Mouse (Mus musculus) liver, postnatal 0 days (tissue): ENCODE results near the gene 1700023F06Rik. TPM values are rescaled to one million over a fixed set of nuclear protein-coding genes. Genes with fewer than 3 reads are reported as not detected.

Experiments
- ATAC-seq: fragments of 200-750 bp; cut with Nextera tagmentation; 2 replicates; pipeline ENCODE4 v1.8.0; 2017; ENCODE audit warnings: mild to moderate bottlenecking, moderate library complexity
- DNase-seq: peaks from one replicate; pipeline ENCODE4 v3.0.0-alpha.2; 2016
- H3K27ac ChIP-seq: fragments of 300-500 bp; sonication (generic); 2 replicates; pipeline ENCODE4 v1.5.1; 2014; ENCODE audit warnings: antibody characterized with exemption, moderate library complexity, mild to moderate bottlenecking, low read depth
- H3K27me3 ChIP-seq: fragments of 300-500 bp; sonication (generic); 2 replicates; pipeline ENCODE4 v1.6.1; 2014; ENCODE audit warnings: low read length, control low read depth, mixed read lengths; ENCODE audit not compliant: insufficient read depth
- H3K36me3 ChIP-seq: fragments of 300-500 bp; sonication (generic); replicated peaks from 2 replicates; pipeline ENCODE4 v1.6.1; 2014; ENCODE audit warnings: mild to moderate bottlenecking, control low read depth, low read length, moderate library complexity, mixed read lengths; ENCODE audit not compliant: insufficient read depth
- H3K4me1 ChIP-seq: fragments of 300-500 bp; sonication (generic); 2 replicates; pipeline ENCODE4 v1.6.1; 2014; ENCODE audit warnings: antibody characterized with exemption, mild to moderate bottlenecking, control low read depth; ENCODE audit not compliant: insufficient read depth
- H3K4me2 ChIP-seq: fragments of 300-500 bp; sonication (generic); 2 replicates; pipeline ENCODE4 v1.6.1; 2014; ENCODE audit warnings: low read depth, mild to moderate bottlenecking, low read length, moderate library complexity, mixed read lengths
- H3K4me3 ChIP-seq: fragments of 300-500 bp; sonication (generic); 2 replicates; pipeline ENCODE4 v1.5.1; 2014; ENCODE audit warnings: low read depth, low read length
- H3K9ac ChIP-seq: fragments of 300-500 bp; sonication (generic); replicated peaks from 2 replicates; pipeline ENCODE4 v1.6.1; 2014; ENCODE audit warnings: mild to moderate bottlenecking, moderate library complexity
- H3K9me3 ChIP-seq: fragments of 300-500 bp; sonication (generic); 2 replicates; pipeline ENCODE4 v1.6.1; 2016; ENCODE audit warnings: mild to moderate bottlenecking, control low read depth, low read length, mixed read lengths
- CTCF ChIP-seq: sonication (generic); IDR thresholded peaks from 2 replicates; pipeline ENCODE4 v1.5.1; 2016; ENCODE audit warnings: antibody characterized with exemption, low read depth
- EP300 ChIP-seq: IDR thresholded peaks from 2 replicates; pipeline ENCODE4 v1.6.1; 2016; ENCODE audit warnings: antibody characterized with exemption, low read depth, mild to moderate bottlenecking
- WGBS: fragments of 180-500 bp; shearing (Covaris S2); extraction: QIAGEN DNeasy Blood & Tissue Kit; methylation state at CpG from one replicate; pipeline ENCODE4 v1.1.7; 2014; ENCODE audit not compliant: insufficient replicate concordance; 5-methylcytosine and 5-hydroxymethylcytosine counted together
- polyA plus RNA-seq: library from polyadenylated mRNA; unstranded; fragments of >200 nt; fragmentation: Nextera tagmentation; extraction: Ambion mirVana; gene quantifications from 2 replicates; pipeline ENCODE4 v1.2.1, GENCODE M21; 2015

Gene 1700023F06Rik
- polyA plus RNA-seq, 1 experiment from 2014 or later = 0.09 TPM

GRCm38 (mm10) chr11:103170111-103170493 is 38.3 kb downstream of the 1700023F06Rik start:
- Histone ChIP-seq H3K9ac (peak overlapping the region; percentile 78), H3K9me3 (0 out of 2 replicates have a peak, but pooled peaks cover 2% of the 10 kb centered on the region), H3K4me2 (peak overlapping the region; percentile 74), H3K4me3 (peak overlapping the region; percentile 63), H3K27me3 (peaks cover 28% of the 10 kb centered on the region), H3K36me3 (no peaks in the 10 kb centered on the region), H3K27ac (peak overlapping the region; percentile 59; the same call in 1 of the 2 replicates), H3K4me1 (peaks cover 21% of the 10 kb centered on the region)
- WGBS = 31% methylated on average over 3 of the region's 3 CpGs
- TF ChIP-seq EP300 (no peak), CTCF (no peak)
- DNase-seq (no peak), ATAC-seq (no peak)

DNA sequence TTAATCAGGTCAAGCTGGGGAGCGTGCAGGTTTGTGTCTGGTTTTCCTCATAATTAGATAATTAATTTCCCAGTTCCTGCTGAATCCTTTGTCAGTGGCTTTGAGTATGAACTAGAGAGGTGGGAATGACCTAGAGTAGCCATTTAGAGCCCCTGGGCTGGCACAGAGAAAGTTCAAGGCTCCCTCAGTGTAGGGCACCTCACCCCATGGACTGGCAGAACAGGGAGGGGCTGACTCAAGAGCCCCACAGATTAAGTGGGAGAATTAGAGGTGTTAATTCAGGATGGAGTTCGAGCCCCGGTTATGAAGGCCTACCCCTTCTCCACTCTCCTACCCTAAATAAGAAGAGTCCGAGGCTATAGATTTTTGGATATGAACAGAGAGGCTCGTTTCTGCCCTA is 38.7 kb downstream of the 1700023F06Rik start:
- ATAC-seq = no peak
- Histone ChIP-seq H3K9me3 (0 out of 2 replicates have a peak, but pooled peaks cover 2% of the 10 kb centered on the region), H3K4me1 (peaks cover 18% of the 10 kb centered on the region), H3K36me3 (no peaks in the 10 kb centered on the region), H3K27ac (no peak overlapping the region), H3K4me3 (no peak overlapping the region), H3K27me3 (peaks cover 28% of the 10 kb centered on the region), H3K9ac (no peak overlapping the region), H3K4me2 (0 out of 2 replicates have a peak overlapping the region, but pooled peaks have one; percentile 74)
- TF ChIP-seq CTCF = no peak
- no peak for TF ChIP-seq EP300
- 80% methylated on average over 5 of the region's 5 CpGs for WGBS
- DNase-seq = no peak

- H3K27me3 ChIP-seq = peaks cover 28% of the 10 kb centered on the region
- H3K27ac ChIP-seq = no peak overlapping the region
- DNase-seq = peak; percentile 73
- H3K9me3 ChIP-seq = 0 out of 2 replicates have a peak, but pooled peaks cover 2% of the 10 kb centered on the region
- TF ChIP-seq CTCF = peak; percentile 98
- TF ChIP-seq EP300 = no peak
- no peak overlapping the region for H3K4me3 ChIP-seq
- H3K4me2 ChIP-seq = no peak overlapping the region
- H3K9ac ChIP-seq = no peak overlapping the region
- no peaks in the 10 kb centered on the region for H3K36me3 ChIP-seq
- H3K4me1 ChIP-seq = peaks cover 10% of the 10 kb centered on the region
- ATAC-seq = peak; percentile 37; the same call in 1 of the 2 replicates
- 22% methylated on average over 9 of the region's 9 CpGs for WGBS
These were observed 39.5 kb downstream of the 1700023F06Rik start for GRCm38 (mm10) chr11:103168690-103169390.

GRCm38 (mm10) chr11:103164391-103164790 is 44.0 kb downstream of the 1700023F06Rik start:
- H3K4me3 ChIP-seq = no peak overlapping the region
- H3K27me3 ChIP-seq = 0 out of 2 replicates have a peak, but pooled peaks cover 4% of the 10 kb centered on the region
- H3K9me3 ChIP-seq = 0 out of 2 replicates have a peak, but pooled peaks cover 2% of the 10 kb centered on the region
- H3K4me2 ChIP-seq = peak overlapping the region; percentile 35; the same call in 1 of the 2 replicates
- 21% methylated on average over 10 of the region's 10 CpGs for WGBS
- H3K27ac ChIP-seq = no peak overlapping the region
- no peak overlapping the region for H3K9ac ChIP-seq
- TF ChIP-seq EP300 (no peak), CTCF (no peak)
- no peak for ATAC-seq
- no peak for DNase-seq
- no peaks in the 10 kb centered on the region for H3K36me3 ChIP-seq
- H3K4me1 ChIP-seq = no peaks in the 10 kb centered on the region

- ATAC-seq (no peak), DNase-seq (peak; percentile 66)
- Histone ChIP-seq H3K4me1 (peaks cover 7% of the 10 kb centered on the region), H3K4me2 (no peak overlapping the region), H3K9ac (no peak overlapping the region), H3K4me3 (no peak overlapping the region), H3K9me3 (0 out of 2 replicates have a peak, but pooled peaks cover 2% of the 10 kb centered on the region), H3K27me3 (no peaks in the 10 kb centered on the region), H3K36me3 (no peaks in the 10 kb centered on the region), H3K27ac (no peak overlapping the region)
- WGBS = 85% methylated on average over 5 of the region's 5 CpGs
- TF ChIP-seq CTCF (peak; percentile 64), EP300 (no peak)
These were observed 46.2 kb downstream of the 1700023F06Rik start for GRCm38 (mm10) chr11:103162132-103162531.

- no peaks in the 10 kb centered on the region for H3K27me3 ChIP-seq
- 0 out of 2 replicates have a peak, but pooled peaks cover 2% of the 10 kb centered on the region for H3K9me3 ChIP-seq
- ATAC-seq (no peak), DNase-seq (no peak)
- WGBS = 76% methylated on average over 7 of the region's 7 CpGs
- no peak overlapping the region for H3K9ac ChIP-seq
- H3K4me1 ChIP-seq = peaks cover 7% of the 10 kb centered on the region
- H3K36me3 ChIP-seq = no peaks in the 10 kb centered on the region
- no peak overlapping the region for H3K4me2 ChIP-seq
- H3K4me3 ChIP-seq = no peak overlapping the region
- no peak overlapping the region for H3K27ac ChIP-seq
- no peak for TF ChIP-seq EP300
- TF ChIP-seq CTCF = peak; percentile 29
These were observed 46.9 kb downstream of the 1700023F06Rik start for GRCm38 (mm10) chr11:103161449-103161848.
